Mouse (Mus musculus) right cerebral cortex, postnatal 25 days (tissue): ENCODE results near the gene Cyth2.

Experiments used
- DNase-seq: peaks from one replicate; pipeline ENCODE4 v3.0.0; 2022

Gene Cyth2

GRCm38 (mm10) chr7:45809276-45810075 is 4.9 kb downstream of the Cyth2 start:
- DNase-seq = no peak

DNA sequence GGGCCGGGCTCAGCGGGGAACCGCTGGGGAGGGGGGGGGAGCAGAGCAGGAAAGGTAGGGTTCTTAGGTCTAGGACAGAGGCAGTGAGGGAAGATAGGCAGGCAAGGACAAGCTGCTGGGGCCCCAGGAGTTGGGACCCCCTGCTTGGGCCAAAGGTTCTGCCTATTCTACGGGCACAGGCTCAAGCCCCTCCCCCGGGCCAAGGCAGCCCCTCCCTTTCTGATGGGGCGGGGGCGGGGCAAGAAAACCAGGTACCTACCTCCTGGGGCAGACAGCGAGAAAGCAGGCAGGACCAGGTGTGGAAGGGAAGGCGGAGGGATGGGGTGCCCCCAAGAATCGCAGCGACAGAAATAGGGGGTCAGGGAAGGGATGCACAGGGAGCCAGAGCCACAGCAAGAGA is 5.9 kb downstream of the Cyth2 start:
- DNase-seq = no peak

DNA sequence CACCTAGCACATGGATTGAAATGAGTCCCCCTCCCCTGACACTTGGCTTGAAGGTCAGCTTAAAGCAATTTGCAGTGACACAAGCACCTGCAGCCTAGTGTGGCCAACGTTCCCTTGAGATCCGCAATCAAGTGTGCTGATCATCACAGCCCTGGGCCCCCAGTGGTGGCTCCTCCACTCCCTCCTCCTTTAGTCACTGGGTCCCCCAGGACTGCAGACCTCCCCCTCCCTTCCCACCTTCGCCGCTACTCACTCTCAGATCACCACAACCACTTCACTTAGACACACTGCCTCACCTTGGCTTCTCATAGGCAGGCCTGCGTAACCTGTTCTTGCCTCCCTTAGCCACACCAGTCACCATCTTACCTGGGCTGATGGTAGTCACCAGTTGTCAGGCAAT is 8.4 kb downstream of the Cyth2 start:
- no peak for DNase-seq

DNA sequence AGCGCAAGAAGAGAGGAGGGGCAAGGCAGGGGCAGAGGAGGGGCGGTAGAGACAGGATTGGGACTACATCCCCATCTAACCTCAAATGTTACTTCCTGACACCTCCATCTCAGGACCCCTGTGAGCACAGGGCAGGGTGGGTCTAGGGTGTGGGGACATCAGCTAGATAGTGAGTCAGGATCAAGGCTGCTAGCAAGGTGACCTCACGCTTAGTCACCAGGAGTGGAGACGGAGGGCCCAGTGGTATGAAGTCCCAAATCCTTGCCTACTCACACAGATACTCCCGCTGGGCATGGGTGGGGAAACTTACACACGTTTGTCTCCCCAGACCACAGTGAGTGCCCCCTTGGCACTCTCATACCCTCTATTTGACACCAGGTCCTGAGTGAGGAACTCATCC is 11.8 kb downstream of the Cyth2 start:
- no peak for DNase-seq

- peak; percentile 88 for DNase-seq
Observed at GRCm38 (mm10) chr7:45801348-45801747, 13.0 kb downstream of the Cyth2 start.

DNA sequence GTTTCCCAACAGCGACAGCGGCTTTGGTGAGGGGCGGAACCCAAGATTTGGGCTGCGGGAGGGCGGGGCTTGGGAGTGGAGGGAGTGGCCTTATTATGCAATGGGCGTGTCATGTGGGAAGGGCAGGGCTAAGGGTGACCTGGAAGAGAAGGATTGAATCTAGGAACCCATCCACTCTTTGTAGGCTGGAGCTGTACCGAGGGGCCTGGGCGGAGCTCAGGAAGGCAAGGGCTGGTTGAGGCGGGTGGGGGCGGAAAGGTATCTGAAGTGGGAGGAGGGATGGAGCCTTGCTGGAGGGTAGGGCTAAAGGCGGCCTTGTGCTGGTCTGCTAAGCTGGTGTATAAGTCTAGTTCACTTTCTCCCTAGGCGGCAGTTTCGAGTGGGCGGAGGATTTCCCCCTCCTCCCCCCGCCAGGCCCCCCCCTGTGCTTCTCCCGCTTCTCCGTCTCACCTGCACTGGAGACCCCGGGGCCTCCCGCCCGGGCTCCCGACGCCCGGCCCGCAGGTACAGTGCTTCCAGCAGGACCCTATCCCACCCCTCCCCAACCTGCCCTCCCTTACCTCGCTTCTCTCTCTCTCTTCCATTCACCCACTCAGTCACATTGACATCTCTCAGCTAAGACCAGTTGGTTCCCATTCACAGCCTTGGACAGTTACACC is 13.7 kb downstream of the Cyth2 start:
- DNase-seq = no peak

GRCm38 (mm10) chr7:45800001-45800400 is 14.4 kb downstream of the Cyth2 start:
- DNase-seq = no peak

GRCm38 (mm10) chr7:45798931-45799330 is 15.4 kb downstream of the Cyth2 start:
- DNase-seq = no peak

- no peak for DNase-seq
Observed at GRCm38 (mm10) chr7:45798511-45798836, 15.9 kb downstream of the Cyth2 start.

GRCm38 (mm10) chr7:45797661-45798510 is 16.5 kb downstream of the Cyth2 start:
- DNase-seq = no peak

GRCm38 (mm10) chr7:45796950-45797349 is 17.4 kb downstream of the Cyth2 start:
- no peak for DNase-seq

GRCm38 (mm10) chr7:45794971-45795370 is 19.4 kb downstream of the Cyth2 start:
- DNase-seq = no peak

GRCm38 (mm10) chr7:45793969-45794585 is 20.3 kb downstream of the Cyth2 start:
- no peak for DNase-seq

DNA sequence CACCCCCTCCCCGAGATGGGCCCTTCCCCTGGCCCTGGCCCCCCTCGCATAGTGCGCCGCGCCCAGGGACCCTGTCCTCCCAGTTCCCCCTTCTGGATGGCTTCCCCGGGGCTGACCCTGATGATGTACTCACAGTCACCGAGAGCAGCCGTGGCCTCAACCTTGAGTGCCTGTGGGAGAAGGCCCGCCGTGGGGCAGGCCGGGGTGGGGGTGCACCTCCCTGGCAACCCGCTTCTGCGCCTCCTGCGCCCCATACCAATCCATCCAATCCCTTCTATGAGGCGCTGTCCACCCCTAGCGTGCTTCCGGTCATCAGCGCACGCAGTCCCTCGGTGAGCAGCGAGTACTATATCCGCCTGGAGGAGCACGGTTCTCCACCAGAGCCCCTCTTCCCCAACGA is 21.1 kb downstream of the Cyth2 start:
- DNase-seq = no peak

GRCm38 (mm10) chr7:45791756-45792490 is 22.5 kb downstream of the Cyth2 start:
- no peak for DNase-seq

DNA sequence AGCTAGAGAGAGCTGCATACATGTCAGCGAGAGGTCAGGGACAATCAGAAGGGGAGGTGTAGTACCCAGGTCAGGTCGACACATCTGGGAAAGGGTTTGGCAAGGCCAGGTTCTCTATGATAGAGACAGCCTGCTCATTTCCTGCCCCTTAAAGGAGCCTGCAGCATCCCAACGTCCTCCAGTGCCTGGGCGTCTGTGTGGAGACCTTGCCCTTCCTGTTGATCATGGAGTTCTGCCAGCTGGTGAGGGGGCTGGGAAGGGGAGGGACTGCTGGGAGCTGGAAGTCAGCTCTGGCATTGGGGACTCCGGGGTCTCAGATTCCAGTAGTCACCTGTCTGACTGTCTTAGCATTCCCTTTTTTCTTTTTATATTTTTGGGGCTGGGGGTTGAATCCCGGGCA is 23.7 kb downstream of the Cyth2 start:
- DNase-seq = no peak

- DNase-seq = no peak
Observed at GRCm38 (mm10) chr7:45787642-45788041, 26.7 kb downstream of the Cyth2 start.

DNA sequence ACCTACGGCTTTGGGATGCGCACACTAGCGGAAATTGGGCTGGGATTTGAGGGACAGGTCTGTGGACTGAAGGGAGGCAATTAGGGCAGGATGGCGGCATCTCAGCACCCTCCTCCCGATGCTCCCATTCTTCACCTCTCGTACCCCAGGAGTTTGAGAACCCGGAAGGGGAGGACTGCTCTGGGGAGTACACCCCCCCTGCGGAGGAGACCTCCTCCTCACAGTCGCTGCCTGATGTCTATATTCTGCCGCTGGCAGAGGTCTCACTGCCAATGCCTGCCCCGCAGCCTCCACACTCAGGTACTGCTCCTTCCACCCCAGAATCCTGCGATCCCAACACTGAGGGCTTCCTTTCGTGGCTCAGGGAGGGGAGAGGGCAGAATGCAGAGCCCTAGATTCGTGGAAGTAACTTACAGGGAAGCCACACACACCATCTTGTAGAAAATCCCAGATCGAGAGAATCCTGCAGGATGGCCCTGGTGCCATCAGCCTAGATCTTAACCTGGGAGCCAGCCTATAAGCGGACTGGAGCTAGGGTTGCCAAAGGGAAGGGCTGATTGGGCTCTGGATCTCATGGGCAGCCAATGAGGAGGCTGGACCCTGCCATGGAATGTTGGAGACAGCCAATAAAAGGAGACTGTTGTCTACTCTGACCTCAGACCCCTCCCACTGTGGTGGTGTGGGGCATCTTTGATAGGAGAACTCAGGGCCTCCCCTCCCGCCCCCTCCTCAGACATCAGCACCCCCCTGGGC is 27.5 kb downstream of the Cyth2 start:
- no peak for DNase-seq

DNA sequence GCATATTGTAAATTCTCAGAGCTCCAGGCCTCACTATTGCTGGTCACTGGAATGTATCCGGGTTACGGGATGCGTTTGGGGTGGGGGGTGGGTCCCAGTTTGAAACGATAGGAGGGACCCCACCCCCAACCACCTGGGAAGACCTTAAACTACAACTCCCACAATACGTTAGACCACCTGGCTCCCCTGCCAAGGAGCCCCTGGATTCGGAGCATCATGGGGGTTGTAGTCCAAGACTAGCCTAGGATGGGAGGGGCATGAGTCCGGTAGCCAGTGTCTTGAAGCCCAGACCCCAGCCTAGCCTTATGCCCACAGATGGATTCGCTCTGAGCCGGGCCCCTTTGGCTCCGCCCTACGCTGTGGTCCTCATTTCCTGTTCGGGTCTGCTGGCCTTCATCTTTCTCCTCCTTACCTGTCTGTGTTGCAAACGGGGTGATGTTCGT is 28.2 kb downstream of the Cyth2 start:
- no peak for DNase-seq

DNA sequence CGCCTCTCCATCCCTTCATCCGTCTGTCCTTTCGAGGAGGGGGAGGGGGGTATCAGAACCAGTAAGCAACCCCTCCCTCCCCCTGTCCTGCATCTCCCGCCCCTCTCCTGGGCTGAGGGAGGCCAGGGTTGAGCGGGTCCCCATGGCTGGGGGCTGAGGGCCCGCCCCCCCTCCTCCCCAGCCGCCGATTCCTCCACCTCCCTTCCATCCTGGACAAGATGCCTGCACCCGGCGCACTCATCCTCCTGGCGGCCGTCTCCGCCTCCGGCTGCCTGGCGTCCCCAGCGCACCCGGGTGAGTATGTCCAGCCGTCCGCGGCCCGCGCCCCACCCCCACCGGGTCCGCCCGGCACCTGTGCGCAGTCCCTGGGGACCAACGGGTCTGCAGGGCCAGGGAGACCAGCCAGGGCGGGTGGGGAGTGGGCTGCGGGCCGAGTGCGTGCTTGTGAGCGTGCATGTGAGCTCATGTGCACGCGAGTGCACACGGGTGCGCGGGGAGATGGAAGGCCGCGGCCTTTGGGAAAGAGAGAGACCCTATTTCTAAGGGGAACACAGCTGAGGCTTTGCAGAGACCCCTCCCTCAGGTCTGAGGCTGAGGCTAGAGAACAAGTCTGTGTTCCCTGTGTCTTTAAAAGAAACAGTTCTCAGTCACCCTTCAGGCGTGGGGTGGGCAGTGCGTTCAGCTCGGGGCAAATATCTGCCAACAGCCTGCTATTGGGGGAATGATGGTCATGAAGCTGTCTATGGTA is 28.8 kb downstream of the Cyth2 start:
- DNase-seq = no peak
